Mouse (Mus musculus) G1E (cell line): ENCODE measurements around the gene Myo18a. TPM values are rescaled to one million over a fixed set of nuclear protein-coding genes. Genes with fewer than 3 reads are reported as not detected.

Experiments used
- ATAC-seq: 2 replicates; pipeline ENCODE4 v1.8.0; 2016; ENCODE audit warnings: mild to moderate bottlenecking; ENCODE audit not compliant: insufficient number of reproducible peaks, poor library complexity, low FRiP score, severe bottlenecking; ENCODE audit errors: extremely low read depth
- DNase-seq: peaks from one replicate; pipeline ENCODE4 v3.0.0; 2012; ENCODE audit warnings: low spot score
- H3K27me3 ChIP-seq: 2 replicates; pipeline ENCODE4 v1.6.1; 2012; ENCODE audit warnings: mild to moderate bottlenecking, low read length, inconsistent platforms; ENCODE audit not compliant: insufficient read depth
- H3K36me3 ChIP-seq: replicated peaks from 2 replicates; pipeline ENCODE3; 2012; ENCODE audit warnings: mild to moderate bottlenecking, inconsistent platforms
- H3K4me1 ChIP-seq: 2 replicates; pipeline ENCODE4 v1.6.1; 2012; ENCODE audit warnings: low read depth, low read length, inconsistent platforms, mixed read lengths; ENCODE audit not compliant: insufficient read depth
- H3K4me3 ChIP-seq: 2 replicates; pipeline ENCODE4 v1.5.1; 2012; ENCODE audit warnings: low read depth, mild to moderate bottlenecking, inconsistent platforms, low read length, moderate library complexity, mixed read lengths
- H3K9me3 ChIP-seq: replicated peaks from 2 replicates; pipeline ENCODE4 v1.6.1; 2012; ENCODE audit warnings: inconsistent platforms
- CTCF ChIP-seq: IDR thresholded peaks from 2 replicates; pipeline ENCODE4 v1.5.1; 2012; ENCODE audit warnings: low read depth, low read length, inconsistent platforms, mixed read lengths
- GATA1 ChIP-seq: IDR thresholded peaks from 2 replicates; pipeline ENCODE4 v1.6.1; 2012; ENCODE audit warnings: borderline replicate concordance, low read length, inconsistent platforms, mixed read lengths
- GATA2 ChIP-seq: IDR thresholded peaks from 2 replicates; pipeline ENCODE4 v1.6.1; 2012; ENCODE audit warnings: low read depth, low read length, inconsistent platforms, borderline replicate concordance
- POLR2AphosphoS5 ChIP-seq: IDR thresholded peaks from 2 replicates; pipeline ENCODE4 v1.6.1; 2012; ENCODE audit warnings: low read depth, low read length, inconsistent platforms; ENCODE audit not compliant: insufficient replicate concordance
- TAL1 ChIP-seq: conservative IDR thresholded peaks from 2 replicates; pipeline ENCODE4 v1.6.1; 2012; ENCODE audit warnings: low read depth, low read length, inconsistent platforms, mixed read lengths
- polyA plus RNA-seq: library from polyadenylated mRNA; stranded (reverse); fragments of >175 nt; gene quantifications from 2 replicates; pipeline ENCODE4 v1.2.3, GENCODE M21; 2012
- total RNA-seq, 2 experiments: library from RNA; stranded (forward) in 1 of 2; stranded (reverse) in 1 of 2; fragments of 200-1000 nt in 1 of 2; fragments of >200 nt in 1 of 2; fragmentation: Nextera tagmentation in 1 of 2; gene quantifications; 2 replicates each; pipeline ENCODE4 v1.2.3; 2014 to 2017

Myo18a gene
- total and polyA plus RNA-seq, 3 experiments, result 32.7 to 59.4 (median 53.1) TPM

DNA sequence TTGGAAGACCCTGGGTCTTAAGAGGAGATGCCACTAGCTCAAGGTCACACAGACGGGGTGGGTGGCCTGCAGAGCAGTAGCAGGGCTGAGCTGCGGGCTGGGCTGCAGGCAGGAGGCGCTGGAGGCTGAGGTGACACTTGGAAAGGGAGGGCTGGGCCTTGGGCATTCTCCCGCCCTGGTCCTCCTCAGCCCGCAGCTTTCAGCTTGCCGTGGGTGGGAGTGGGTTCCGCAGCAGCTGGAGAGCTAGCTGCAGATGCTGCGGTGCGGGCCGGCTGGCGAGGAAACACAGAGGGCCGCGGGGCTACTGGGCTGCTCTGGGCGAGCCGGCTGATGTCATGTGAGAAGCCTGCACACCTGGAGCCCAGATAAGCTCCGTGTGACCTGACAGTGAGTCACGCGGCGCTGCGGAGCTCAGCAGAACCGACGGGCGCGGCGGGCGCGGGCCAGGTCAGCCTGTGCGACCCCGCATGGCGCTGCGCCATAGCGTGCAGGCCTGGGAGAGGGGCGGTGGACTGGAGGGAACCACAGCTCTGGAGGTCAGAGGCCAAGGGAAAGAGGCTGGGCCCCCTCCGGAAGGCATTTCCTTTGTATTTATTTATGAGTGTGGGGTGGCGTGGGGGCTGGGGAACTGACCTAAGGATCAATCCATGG, 3.4 kb downstream of the Myo18a start:
- H3K4me3 ChIP-seq, result peak overlapping the region; percentile 79
- TF ChIP-seq POLR2AphosphoS5 (no peak), CTCF (no peak), GATA1 (no peak), GATA2 (no peak), TAL1 (no peak; the same call in 1 of the 2 replicates)
- H3K27me3 ChIP-seq, result peaks cover 9% of the 10 kb centered on the region
- peak; percentile 43 for ATAC-seq
- peak; percentile 72 for DNase-seq
- H3K9me3 ChIP-seq, result no peaks in the 10 kb centered on the region
- H3K36me3 ChIP-seq, result peaks cover 4% of the 10 kb centered on the region
- peaks cover 77% of the 10 kb centered on the region for H3K4me1 ChIP-seq

DNA sequence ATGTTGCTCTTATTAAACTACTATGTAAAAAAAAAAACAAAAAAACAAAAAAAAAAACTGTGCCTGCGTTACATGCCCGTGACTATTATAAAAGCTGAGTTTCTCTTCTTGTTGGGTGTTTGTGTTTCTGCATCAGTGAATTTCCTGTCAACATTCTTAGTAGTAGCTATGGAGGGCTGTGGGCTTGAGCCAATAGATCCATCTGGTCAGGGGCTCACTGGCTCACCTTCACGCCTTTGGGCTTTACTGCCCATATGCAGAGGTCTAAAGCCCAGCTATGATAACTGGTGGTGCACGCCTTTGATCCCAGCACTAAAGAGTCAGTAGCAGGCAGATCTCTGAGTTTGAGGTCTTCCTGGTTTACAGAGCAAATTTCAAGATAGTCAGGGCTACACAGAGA, 6.5 kb downstream of the Myo18a start:
- Histone ChIP-seq H3K4me3 (no peak overlapping the region; the same call in 1 of the 2 replicates), H3K4me1 (peaks cover 79% of the 10 kb centered on the region), H3K9me3 (no peaks in the 10 kb centered on the region), H3K36me3 (peaks cover 30% of the 10 kb centered on the region), H3K27me3 (no peaks in the 10 kb centered on the region)
- TF ChIP-seq TAL1 (no peak), CTCF (no peak), GATA2 (no peak), GATA1 (no peak), POLR2AphosphoS5 (no peak)
- DNase-seq (no peak), ATAC-seq (no peak)

DNA sequence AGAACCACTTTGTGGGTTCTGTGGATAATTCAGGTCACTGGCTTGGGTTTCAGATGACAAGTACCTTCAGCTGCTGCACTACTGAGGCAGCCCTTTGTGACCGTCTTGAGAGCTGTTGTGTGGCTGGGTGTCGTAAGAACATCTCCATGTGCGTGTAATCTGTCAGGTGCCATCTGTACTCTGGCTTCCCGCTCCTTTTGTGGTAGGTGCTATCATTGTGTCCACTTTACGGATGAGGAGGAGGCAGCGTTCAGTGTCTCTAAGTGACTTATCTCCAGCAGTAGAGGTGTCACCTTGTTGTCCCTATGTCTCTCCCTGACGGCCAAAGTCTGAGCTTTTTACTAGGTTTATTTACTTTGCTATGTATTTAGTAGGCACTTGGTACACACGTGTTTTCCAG, 7.3 kb downstream of the Myo18a start:
- no peaks in the 10 kb centered on the region for H3K27me3 ChIP-seq
- DNase-seq (no peak), ATAC-seq (no peak)
- peaks cover 70% of the 10 kb centered on the region for H3K4me1 ChIP-seq
- TF ChIP-seq TAL1, result peak; percentile 66
- no peak for TF ChIP-seq GATA1
- TF ChIP-seq POLR2AphosphoS5, result no peak
- H3K9me3 ChIP-seq, result no peaks in the 10 kb centered on the region
- no peak overlapping the region; the same call in 1 of the 2 replicates for H3K4me3 ChIP-seq
- peaks cover 32% of the 10 kb centered on the region for H3K36me3 ChIP-seq

DNA sequence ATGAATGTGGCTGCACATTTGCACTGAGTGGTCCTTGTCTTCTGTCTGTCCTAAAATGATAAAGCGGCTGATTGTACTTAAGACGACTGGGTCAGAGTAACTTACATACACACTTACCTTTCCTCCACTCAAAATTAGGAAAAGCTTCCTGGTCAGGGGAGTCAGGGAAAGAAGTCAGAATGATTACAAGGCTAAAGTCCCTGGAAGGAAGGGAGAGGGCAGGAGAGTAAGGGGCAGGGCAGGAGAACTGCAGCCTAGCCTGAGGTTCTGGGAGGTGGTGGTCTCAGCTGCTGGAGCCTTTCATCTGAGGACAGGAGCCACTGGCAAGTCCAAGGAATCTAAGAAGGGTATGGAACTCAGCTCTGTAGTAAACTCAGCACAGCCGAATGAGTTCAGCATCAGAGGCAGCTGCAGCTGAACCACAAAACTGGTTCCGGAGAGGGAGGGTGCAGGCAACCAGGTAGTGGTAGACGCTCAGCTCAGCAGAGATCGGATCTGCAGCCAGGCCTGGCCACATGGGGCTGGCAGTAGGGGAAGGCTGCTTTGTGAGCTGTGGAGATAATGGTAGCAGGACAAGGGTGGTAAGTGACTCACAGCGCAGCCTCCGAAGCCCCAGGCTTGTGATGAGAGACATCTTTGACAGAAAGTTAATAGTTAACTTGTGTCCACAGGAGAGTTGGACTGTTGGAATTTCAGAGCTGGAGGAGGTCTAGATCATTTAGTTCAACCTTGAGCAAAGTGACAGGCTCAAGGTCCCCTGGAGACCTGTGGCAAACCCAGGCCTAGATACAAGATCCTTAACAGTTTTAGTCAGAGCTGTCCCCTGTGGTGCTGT, 9.1 kb downstream of the Myo18a start:
- H3K9me3 ChIP-seq, result no peaks in the 10 kb centered on the region
- H3K4me3 ChIP-seq, result no peak overlapping the region; the same call in 1 of the 2 replicates
- DNase-seq, result peak; percentile 51
- no peak for ATAC-seq
- H3K36me3 ChIP-seq, result peaks cover 48% of the 10 kb centered on the region
- no peaks in the 10 kb centered on the region for H3K27me3 ChIP-seq
- TF ChIP-seq TAL1, result no peak
- peaks cover 62% of the 10 kb centered on the region for H3K4me1 ChIP-seq

DNA sequence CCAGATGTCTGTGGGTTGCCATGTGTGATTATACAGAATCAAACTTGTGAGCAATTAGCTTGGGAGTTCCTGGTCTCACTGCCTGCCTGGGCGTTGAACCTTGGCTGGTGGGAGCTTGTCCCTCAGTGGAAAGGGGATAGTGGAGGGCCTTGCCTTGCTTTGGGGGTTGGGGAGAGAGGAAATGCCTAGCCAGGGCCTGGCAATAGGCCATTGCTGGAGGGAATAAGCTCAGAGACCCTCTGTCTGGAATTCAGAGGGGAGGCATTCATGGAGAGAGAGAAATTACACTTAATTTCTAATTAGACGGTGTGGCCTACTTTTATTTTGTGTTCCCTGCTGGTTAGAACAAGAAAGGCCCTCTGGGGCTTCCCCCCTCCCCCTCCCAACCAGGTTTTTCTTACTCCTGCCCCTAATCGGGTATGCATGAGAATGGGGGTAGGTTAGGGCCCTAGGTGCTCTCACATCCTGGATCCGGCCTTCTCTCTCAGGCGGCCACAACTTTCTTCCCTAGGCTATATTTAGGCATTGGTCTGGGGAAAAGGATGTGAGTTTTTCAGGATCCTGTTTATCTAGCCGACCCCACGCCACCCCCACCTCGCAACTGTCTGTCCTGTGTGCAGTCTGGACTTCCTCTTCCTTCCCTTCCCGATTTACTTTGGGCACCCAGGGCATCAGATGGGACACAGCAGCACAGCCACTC, 12.8 kb downstream of the Myo18a start:
- Histone ChIP-seq H3K4me3 (no peak overlapping the region), H3K36me3 (peaks cover 77% of the 10 kb centered on the region), H3K27me3 (no peaks in the 10 kb centered on the region), H3K4me1 (peaks cover 40% of the 10 kb centered on the region), H3K9me3 (no peaks in the 10 kb centered on the region)
- DNase-seq (no peak), ATAC-seq (no peak)
- TF ChIP-seq GATA1, result no peak
- TF ChIP-seq TAL1, result no peak
- no peak for TF ChIP-seq CTCF
- TF ChIP-seq POLR2AphosphoS5, result no peak
- no peak for TF ChIP-seq GATA2

DNA sequence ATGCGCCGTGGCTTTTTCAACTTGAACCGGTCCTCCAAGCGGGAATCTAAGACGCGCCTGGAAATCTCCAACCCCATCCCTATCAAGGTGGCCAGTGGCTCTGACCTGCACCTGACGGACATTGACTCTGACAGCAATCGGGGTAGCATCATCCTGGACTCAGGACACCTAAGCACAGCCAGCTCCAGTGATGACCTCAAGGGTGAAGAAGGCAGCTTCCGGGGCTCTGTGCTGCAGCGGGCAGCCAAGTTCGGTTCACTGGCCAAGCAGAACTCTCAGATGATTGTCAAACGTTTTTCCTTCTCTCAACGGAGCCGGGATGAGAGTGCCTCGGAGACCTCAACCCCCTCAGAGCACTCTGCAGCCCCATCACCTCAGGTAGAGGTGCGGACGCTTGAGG, 14.4 kb downstream of the Myo18a start:
- H3K36me3 ChIP-seq, result peaks cover 83% of the 10 kb centered on the region

More for the DNA sequence above, 14.4 kb downstream of the Myo18a start:
- TF ChIP-seq CTCF (no peak), POLR2AphosphoS5 (no peak), GATA2 (no peak)
- DNase-seq, result no peak
- peaks cover 42% of the 10 kb centered on the region for H3K4me1 ChIP-seq
- no peaks in the 10 kb centered on the region for H3K27me3 ChIP-seq
- no peak for ATAC-seq
- H3K4me3 ChIP-seq, result no peak overlapping the region
- no peaks in the 10 kb centered on the region for H3K9me3 ChIP-seq
